Mouse (Mus musculus) neural tube, embryonic 11.5 days (tissue): ENCODE results near the gene Tgm2. TPM values are rescaled to one million over a fixed set of nuclear protein-coding genes. Genes with fewer than 3 reads are reported as not detected.

Experiments
- ATAC-seq: fragments of 200-750 bp; cut with Nextera tagmentation; 2 replicates; pipeline ENCODE4 v1.8.0; 2017; ENCODE audit warnings: moderate number of reproducible peaks, mild to moderate bottlenecking, moderate TSS enrichment, moderate library complexity; ENCODE audit not compliant: insufficient read depth, low FRiP score, low TSS enrichment
- DNase-seq: peaks from one replicate; pipeline ENCODE4 v3.0.0-alpha.2; 2015; ENCODE audit warnings: low spot score
- H3K27ac ChIP-seq: fragments of 300-500 bp; sonication (generic); 2 replicates; pipeline ENCODE4 v1.5.1; 2014; ENCODE audit warnings: low read depth, mild to moderate bottlenecking, low read length
- H3K27me3 ChIP-seq: fragments of 300-500 bp; sonication (generic); 2 replicates; pipeline ENCODE4 v1.6.1; 2014; ENCODE audit warnings: mild to moderate bottlenecking, low read length, mixed read lengths; ENCODE audit not compliant: control insufficient read depth, insufficient read depth
- H3K36me3 ChIP-seq: fragments of 300-500 bp; sonication (generic); 2 replicates; pipeline ENCODE4 v1.6.1; 2014; ENCODE audit warnings: mild to moderate bottlenecking, low read length, moderate library complexity, mixed read lengths; ENCODE audit not compliant: control insufficient read depth, insufficient read depth
- H3K4me1 ChIP-seq: fragments of 300-500 bp; sonication (generic); 2 replicates; pipeline ENCODE4 v1.6.1; 2014; ENCODE audit warnings: low read length, mixed read lengths; ENCODE audit not compliant: control insufficient read depth, insufficient read depth
- H3K4me2 ChIP-seq: fragments of 300-500 bp; sonication (generic); 2 replicates; pipeline ENCODE4 v1.6.1; 2014; ENCODE audit warnings: low read depth, mild to moderate bottlenecking, moderate library complexity
- H3K4me3 ChIP-seq: fragments of 300-500 bp; sonication (generic); 2 replicates; pipeline ENCODE4 v1.5.1; 2014; ENCODE audit warnings: low read depth, low read length
- H3K9ac ChIP-seq: fragments of 300-500 bp; sonication (generic); 2 replicates; pipeline ENCODE4 v1.6.1; 2014; ENCODE audit warnings: mild to moderate bottlenecking, low read length
- H3K9me3 ChIP-seq: fragments of 300-500 bp; sonication (generic); 2 replicates; pipeline ENCODE4 v1.6.1; 2016; ENCODE audit warnings: low read length; ENCODE audit not compliant: control insufficient read depth
- WGBS: fragments of 180-500 bp; shearing (Covaris S2); extraction: QIAGEN DNeasy Blood & Tissue Kit; methylation state at CpG from one replicate; pipeline ENCODE4 v1.1.7; 2014; 5-methylcytosine and 5-hydroxymethylcytosine counted together
- polyA plus RNA-seq: library from polyadenylated mRNA; unstranded; fragments of >200 nt; fragmentation: Nextera tagmentation; extraction: Ambion mirVana; gene quantifications from 2 replicates; pipeline ENCODE4 v1.2.1, GENCODE M21; 2014

Tgm2 gene
- polyA plus RNA-seq, 1 experiment from 2014 or later = 5.3 TPM

- WGBS = 81% methylated on average over 6 of the region's 6 CpGs
- no peak for ATAC-seq
- H3K4me2 ChIP-seq = no peak overlapping the region
These were observed 40.6 kb downstream of the Tgm2 start for GRCm38 (mm10) chr2:158105605-158106004.

GRCm38 (mm10) chr2:158104966-158105365 lies 41.3 kb downstream of the Tgm2 start:
- no peaks in the 10 kb centered on the region for H3K4me1 ChIP-seq
- H3K27me3 ChIP-seq = no peaks in the 10 kb centered on the region
- DNase-seq (no peak), ATAC-seq (no peak)
- H3K27ac ChIP-seq = no peak overlapping the region
- no peak overlapping the region for H3K4me2 ChIP-seq
- H3K9ac ChIP-seq = no peak overlapping the region
- WGBS = 63% methylated on average over 6 of the region's 6 CpGs
- H3K36me3 ChIP-seq = no peaks in the 10 kb centered on the region
- H3K4me3 ChIP-seq = no peak overlapping the region
- no peaks in the 10 kb centered on the region for H3K9me3 ChIP-seq

More at GRCm38 (mm10) chr2:158105605-158106004, 40.6 kb downstream of the Tgm2 start:
- no peak overlapping the region for H3K9ac ChIP-seq
- H3K36me3 ChIP-seq = no peaks in the 10 kb centered on the region
- no peak overlapping the region for H3K4me3 ChIP-seq
- no peaks in the 10 kb centered on the region for H3K4me1 ChIP-seq
- no peaks in the 10 kb centered on the region for H3K9me3 ChIP-seq
- H3K27me3 ChIP-seq = no peaks in the 10 kb centered on the region
- H3K27ac ChIP-seq = no peak overlapping the region
- DNase-seq = no peak

GRCm38 (mm10) chr2:158101768-158102167 lies 44.5 kb downstream of the Tgm2 start:
- WGBS = 87% methylated on average over 5 of the region's 5 CpGs
- H3K36me3 ChIP-seq = no peaks in the 10 kb centered on the region
- no peak overlapping the region for H3K27ac ChIP-seq
- no peaks in the 10 kb centered on the region for H3K4me1 ChIP-seq
- no peak for ATAC-seq
- H3K4me3 ChIP-seq = no peak overlapping the region
- H3K27me3 ChIP-seq = no peaks in the 10 kb centered on the region
- H3K4me2 ChIP-seq = no peak overlapping the region
- H3K9ac ChIP-seq = no peak overlapping the region
- H3K9me3 ChIP-seq = no peaks in the 10 kb centered on the region
- DNase-seq = no peak

- ATAC-seq = no peak
These were observed 46.7 kb downstream of the Tgm2 start for GRCm38 (mm10) chr2:158099537-158099936.

GRCm38 (mm10) chr2:158098730-158099129 lies 47.5 kb downstream of the Tgm2 start:
- no peak for ATAC-seq
- no peaks in the 10 kb centered on the region for H3K4me1 ChIP-seq
- DNase-seq = no peak
- WGBS = 80% methylated on average over 5 of the region's 5 CpGs
- H3K27ac ChIP-seq = no peak overlapping the region
- H3K9me3 ChIP-seq = no peaks in the 10 kb centered on the region
- H3K4me2 ChIP-seq = no peak overlapping the region
- no peak overlapping the region for H3K9ac ChIP-seq
- H3K36me3 ChIP-seq = no peaks in the 10 kb centered on the region
- H3K4me3 ChIP-seq = no peak overlapping the region
- no peaks in the 10 kb centered on the region for H3K27me3 ChIP-seq

More at GRCm38 (mm10) chr2:158099537-158099936, 46.7 kb downstream of the Tgm2 start:
- Histone ChIP-seq H3K9ac (no peak overlapping the region), H3K27ac (no peak overlapping the region), H3K4me2 (no peak overlapping the region), H3K4me3 (no peak overlapping the region), H3K9me3 (no peaks in the 10 kb centered on the region), H3K36me3 (no peaks in the 10 kb centered on the region), H3K27me3 (no peaks in the 10 kb centered on the region), H3K4me1 (no peaks in the 10 kb centered on the region)
- DNase-seq = no peak
- WGBS = 79% methylated on average over 3 of the region's 3 CpGs

GRCm38 (mm10) chr2:158097071-158097470 lies 49.2 kb downstream of the Tgm2 start:
- Histone ChIP-seq H3K9me3 (no peaks in the 10 kb centered on the region), H3K4me1 (no peaks in the 10 kb centered on the region), H3K27ac (no peak overlapping the region), H3K9ac (no peak overlapping the region), H3K36me3 (no peaks in the 10 kb centered on the region), H3K27me3 (no peaks in the 10 kb centered on the region), H3K4me3 (no peak overlapping the region), H3K4me2 (no peak overlapping the region)
- WGBS = 88% methylated on average over 5 of the region's 5 CpGs
- DNase-seq (no peak), ATAC-seq (no peak)

- no peaks in the 10 kb centered on the region for H3K9me3 ChIP-seq
- no peak overlapping the region for H3K4me2 ChIP-seq
- H3K36me3 ChIP-seq = no peaks in the 10 kb centered on the region
- no peak overlapping the region for H3K9ac ChIP-seq
- DNase-seq (no peak), ATAC-seq (no peak)
- H3K4me3 ChIP-seq = no peak overlapping the region
- no peak overlapping the region for H3K27ac ChIP-seq
- 73% methylated on average over 5 of the region's 5 CpGs for WGBS
- no peaks in the 10 kb centered on the region for H3K27me3 ChIP-seq
- no peaks in the 10 kb centered on the region for H3K4me1 ChIP-seq
These were observed 51.4 kb downstream of the Tgm2 start for GRCm38 (mm10) chr2:158094846-158095245.

- no peak overlapping the region for H3K9ac ChIP-seq
- no peaks in the 10 kb centered on the region for H3K4me1 ChIP-seq
- H3K27me3 ChIP-seq = no peaks in the 10 kb centered on the region
- DNase-seq = no peak
- H3K4me2 ChIP-seq = no peak overlapping the region
- H3K27ac ChIP-seq = no peak overlapping the region
- no peaks in the 10 kb centered on the region for H3K9me3 ChIP-seq
- 92% methylated on average over 7 of the region's 7 CpGs for WGBS
- no peak for ATAC-seq
- no peaks in the 10 kb centered on the region for H3K36me3 ChIP-seq
- no peak overlapping the region for H3K4me3 ChIP-seq
These were observed 51.9 kb downstream of the Tgm2 start for GRCm38 (mm10) chr2:158094300-158094699.

- ATAC-seq = no peak
- WGBS = 63% methylated on average over 5 of the region's 5 CpGs
- no peak overlapping the region for H3K27ac ChIP-seq
These were observed 52.9 kb downstream of the Tgm2 start for GRCm38 (mm10) chr2:158093345-158093744.

More at GRCm38 (mm10) chr2:158093345-158093744, 52.9 kb downstream of the Tgm2 start:
- no peak overlapping the region for H3K4me3 ChIP-seq
- no peaks in the 10 kb centered on the region for H3K27me3 ChIP-seq
- H3K36me3 ChIP-seq = no peaks in the 10 kb centered on the region
- H3K9ac ChIP-seq = no peak overlapping the region
- H3K4me1 ChIP-seq = no peaks in the 10 kb centered on the region
- DNase-seq = no peak
- no peak overlapping the region for H3K4me2 ChIP-seq
- H3K9me3 ChIP-seq = no peaks in the 10 kb centered on the region
